Mouse (Mus musculus) E14TG2a.4 (cell line): Measurements from ENCODE around the gene Med13l.

Source experiments
- H3K27me3 ChIP-seq: 2 replicates; pipeline ENCODE4 v1.6.1; 2014; ENCODE audit warnings: low read length, control low read depth; ENCODE audit not compliant: insufficient read depth
- H3K36me3 ChIP-seq: 2 replicates; pipeline ENCODE4 v1.6.1; 2014; ENCODE audit warnings: low read length, control low read depth; ENCODE audit not compliant: insufficient read depth
- H3K4me1 ChIP-seq: replicated peaks from 2 replicates; pipeline ENCODE4 v1.6.1; 2014; ENCODE audit warnings: low read depth, low read length, control low read depth
- H3K4me3 ChIP-seq: replicated peaks from 2 replicates; pipeline ENCODE4 v1.5.1; 2014; ENCODE audit warnings: mild to moderate bottlenecking, low read length
- H3K9me3 ChIP-seq: 2 replicates; pipeline ENCODE4 v1.6.1; 2014; ENCODE audit warnings: low read length, control low read depth
- CTCF ChIP-seq: conservative IDR thresholded peaks from 2 replicates; pipeline ENCODE4 v1.5.1; 2014; ENCODE audit warnings: low read length
- NANOG ChIP-seq: IDR thresholded peaks from 2 replicates; pipeline ENCODE4 v1.6.1; 2014; ENCODE audit warnings: borderline replicate concordance, low read length, mixed read lengths
- POU5F1 ChIP-seq: IDR thresholded peaks from 2 replicates; pipeline ENCODE4 v1.6.1; 2014; ENCODE audit warnings: low read length, borderline replicate concordance

The Med13l gene

GRCm38 (mm10) chr5:118559584-118560384, 695 bp upstream of the Med13l start:
- Histone ChIP-seq H3K27me3 (peaks cover 16% of the 10 kb centered on the region), H3K9me3 (no peaks in the 10 kb centered on the region), H3K4me1 (peaks cover 54% of the 10 kb centered on the region), H3K4me3 (peak overlapping the region; percentile 87), H3K36me3 (no peaks in the 10 kb centered on the region; the same call in 1 of the 2 replicates)
- no peak for TF ChIP-seq POU5F1
- TF ChIP-seq CTCF, result no peak
- no peak for TF ChIP-seq NANOG

GRCm38 (mm10) chr5:118561086-118561987, 858 bp downstream of the Med13l start:
- peaks cover 16% of the 10 kb centered on the region for H3K27me3 ChIP-seq
- H3K36me3 ChIP-seq, result no peaks in the 10 kb centered on the region; the same call in 1 of the 2 replicates
- no peaks in the 10 kb centered on the region for H3K9me3 ChIP-seq
- H3K4me1 ChIP-seq, result peaks cover 65% of the 10 kb centered on the region
- peak overlapping the region; percentile 87 for H3K4me3 ChIP-seq
- TF ChIP-seq CTCF (no peak), NANOG (no peak), POU5F1 (no peak)

- H3K9me3 ChIP-seq, result no peaks in the 10 kb centered on the region
- peaks cover 16% of the 10 kb centered on the region for H3K27me3 ChIP-seq
- peaks cover 70% of the 10 kb centered on the region for H3K4me1 ChIP-seq
- H3K4me3 ChIP-seq, result peak overlapping the region; percentile 87
- no peak for TF ChIP-seq NANOG
- no peak for TF ChIP-seq CTCF
- no peak for TF ChIP-seq POU5F1
- H3K36me3 ChIP-seq, result no peaks in the 10 kb centered on the region; the same call in 1 of the 2 replicates
Measured at GRCm38 (mm10) chr5:118562206-118562605, 1.7 kb downstream of the Med13l start.

- H3K27me3 ChIP-seq, result peaks cover 16% of the 10 kb centered on the region
- TF ChIP-seq CTCF (no peak), NANOG (no peak), POU5F1 (no peak)
- no peaks in the 10 kb centered on the region; the same call in 1 of the 2 replicates for H3K36me3 ChIP-seq
- no peak overlapping the region for H3K4me3 ChIP-seq
- no peaks in the 10 kb centered on the region for H3K9me3 ChIP-seq
- H3K4me1 ChIP-seq, result peaks cover 82% of the 10 kb centered on the region
Measured at GRCm38 (mm10) chr5:118563590-118563989, 3.1 kb downstream of the Med13l start.

- no peaks in the 10 kb centered on the region; the same call in 1 of the 2 replicates for H3K36me3 ChIP-seq
- no peaks in the 10 kb centered on the region for H3K9me3 ChIP-seq
- no peak for TF ChIP-seq POU5F1
- TF ChIP-seq NANOG, result no peak
- no peak for TF ChIP-seq CTCF
- peaks cover 2% of the 10 kb centered on the region for H3K27me3 ChIP-seq
- peak overlapping the region; percentile 10; the same call in 1 of the 2 replicates for H3K4me3 ChIP-seq
- H3K4me1 ChIP-seq, result peaks cover 97% of the 10 kb centered on the region
Measured at GRCm38 (mm10) chr5:118567395-118567794, 6.9 kb downstream of the Med13l start.

GRCm38 (mm10) chr5:118569017-118569416, 8.5 kb downstream of the Med13l start:
- no peaks in the 10 kb centered on the region for H3K27me3 ChIP-seq
- no peak for TF ChIP-seq CTCF
- TF ChIP-seq NANOG, result peak; percentile 10; the same call in 1 of the 2 replicates
- peak overlapping the region; percentile 27; the same call in 1 of the 2 replicates for H3K4me3 ChIP-seq
- H3K4me1 ChIP-seq, result peaks cover 97% of the 10 kb centered on the region
- no peaks in the 10 kb centered on the region for H3K9me3 ChIP-seq
- H3K36me3 ChIP-seq, result no peaks in the 10 kb centered on the region; the same call in 1 of the 2 replicates

GRCm38 (mm10) chr5:118569606-118570580, 9.4 kb downstream of the Med13l start:
- H3K4me3 ChIP-seq, result no peak overlapping the region

GRCm38 (mm10) chr5:118571504-118571903, 11.0 kb downstream of the Med13l start:
- no peaks in the 10 kb centered on the region for H3K27me3 ChIP-seq
- no peaks in the 10 kb centered on the region for H3K36me3 ChIP-seq
- no peak for TF ChIP-seq CTCF
- no peak for TF ChIP-seq NANOG
- no peak for TF ChIP-seq POU5F1
- no peaks in the 10 kb centered on the region for H3K9me3 ChIP-seq
- H3K4me1 ChIP-seq, result peaks cover 96% of the 10 kb centered on the region
- no peak overlapping the region for H3K4me3 ChIP-seq

More at GRCm38 (mm10) chr5:118569606-118570580, 9.4 kb downstream of the Med13l start:
- H3K4me1 ChIP-seq, result peaks cover 97% of the 10 kb centered on the region
- TF ChIP-seq NANOG (no peak), POU5F1 (no peak)
- no peaks in the 10 kb centered on the region for H3K9me3 ChIP-seq
- H3K36me3 ChIP-seq, result no peaks in the 10 kb centered on the region
- H3K27me3 ChIP-seq, result no peaks in the 10 kb centered on the region
